Mouse (Mus musculus) ovary, postnatal 10 days (tissue): ENCODE measurements around the gene Fbxo44.
"Not testable (repeated sequence)": the region's sequence is repeated elsewhere in the genome, so short reads cannot be mapped to it uniquely, and the experiment has no call there.

Experiments used
- DNase-seq: peaks from one replicate; pipeline ENCODE4 v3.0.0; 2022; ENCODE audit warnings: low spot score

The Fbxo44 gene

DNA sequence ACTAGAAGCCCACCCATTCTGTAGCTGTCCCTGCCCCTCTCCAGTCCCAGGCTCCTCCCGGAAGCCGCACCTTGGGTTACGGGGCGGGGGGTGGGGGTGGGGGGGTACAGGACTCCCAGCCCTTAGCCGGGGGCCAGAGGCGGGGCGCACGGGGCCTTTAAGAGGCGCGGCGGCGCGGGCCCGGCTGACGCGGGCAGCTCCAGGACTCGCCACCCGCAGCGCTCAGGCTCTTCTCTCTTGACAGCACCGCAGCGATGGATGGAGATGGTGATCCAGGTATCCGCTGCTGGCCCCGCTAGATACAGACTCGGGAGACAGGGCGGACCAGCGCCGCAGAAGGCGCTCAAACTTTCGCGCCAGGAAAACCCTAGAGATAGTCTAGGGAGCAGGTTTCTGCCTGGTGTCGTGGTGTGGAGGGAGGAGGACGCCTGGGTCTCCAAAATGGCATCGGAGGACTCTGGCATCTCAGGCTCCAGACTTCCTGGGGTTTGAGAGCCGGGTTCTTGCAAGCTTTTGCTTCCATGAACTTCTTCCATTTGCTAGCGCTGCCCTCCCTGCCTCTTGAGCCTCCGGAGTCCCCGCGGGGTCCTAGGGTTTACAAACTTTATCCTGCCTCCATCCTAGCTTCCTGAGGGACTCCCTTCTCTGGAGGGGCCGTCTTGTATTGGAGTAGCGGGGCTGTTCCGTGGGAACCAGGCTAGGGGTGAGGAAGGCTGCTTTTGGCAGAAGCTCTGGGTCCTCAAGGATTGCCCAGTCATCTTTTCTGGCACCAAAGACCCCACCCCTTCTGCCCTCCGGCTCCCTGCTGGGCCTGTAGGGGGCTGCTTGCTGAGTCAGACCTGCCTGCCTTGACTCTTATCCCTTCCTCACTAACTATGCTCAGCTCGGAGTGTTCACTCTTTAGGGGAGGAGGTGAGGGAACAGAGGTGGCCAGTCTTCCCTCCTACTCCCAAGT lies at the start of gene Fbxo44, which contains the start of gene Fbxo2:
Gene Fbxo44 (minus strand): TSS at position 47 of the 955 bp plus-strand sequence.
Gene Fbxo2 (plus strand): TSS at position 186 of the 955 bp plus-strand sequence.
- no peak for DNase-seq

DNA sequence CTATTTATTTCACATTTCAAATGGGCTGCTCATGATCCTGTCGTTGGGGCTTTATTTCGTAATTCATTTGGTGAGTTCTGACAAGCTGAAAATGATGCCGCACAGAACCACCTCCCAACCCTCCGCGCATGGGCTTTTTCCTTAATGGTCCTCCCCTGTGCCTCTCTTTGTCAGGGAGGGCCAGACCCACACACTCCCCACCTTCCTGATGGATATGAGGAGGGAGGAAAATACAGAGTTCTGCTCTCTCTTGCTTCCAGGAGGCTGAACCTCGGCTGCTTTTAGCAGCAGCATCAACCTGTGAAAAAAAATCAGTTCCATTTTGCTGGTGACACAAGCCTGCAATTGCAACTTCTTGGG lies 44.6 kb upstream of the Fbxo44 start:
- DNase-seq = no peak

DNA sequence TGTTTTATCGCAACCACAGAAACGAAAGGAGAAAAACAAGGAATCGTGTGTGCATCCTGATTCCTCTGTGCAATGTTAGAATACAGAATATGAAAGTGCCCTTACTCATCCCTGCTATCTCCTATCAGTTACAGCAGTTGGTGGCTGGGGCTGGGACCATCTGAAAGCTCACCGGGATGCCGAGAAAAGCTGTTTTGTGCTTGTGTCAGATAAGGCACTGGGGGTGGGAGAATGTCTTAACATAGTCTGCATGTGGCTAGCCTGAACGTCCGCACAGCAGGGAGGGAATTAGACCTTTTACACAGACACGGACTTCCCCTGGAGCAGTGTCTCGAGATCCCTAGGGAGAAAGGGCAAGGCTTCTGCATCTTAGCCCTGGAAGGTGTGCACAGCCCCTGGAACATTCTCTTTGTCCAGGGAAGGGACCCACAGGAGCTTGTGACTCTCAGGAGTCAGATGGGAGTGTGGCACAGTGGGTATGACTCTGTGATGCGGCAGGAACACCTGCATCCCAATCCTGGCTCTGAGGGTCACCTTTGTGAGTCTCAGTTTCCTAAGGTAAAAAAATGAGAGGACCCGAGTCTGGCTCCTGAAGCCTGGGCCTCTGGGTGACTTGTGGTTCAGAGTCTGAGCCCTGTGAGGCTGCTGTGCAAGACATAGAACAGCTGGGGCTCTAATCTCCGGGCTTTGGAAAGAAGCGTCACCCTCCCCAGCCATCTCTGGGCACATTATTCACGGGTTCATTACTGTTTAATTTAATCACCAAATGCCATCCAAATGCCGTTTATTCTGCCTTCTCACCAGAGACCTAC lies 44.0 kb upstream of the Fbxo44 start:
- DNase-seq = no peak

DNA sequence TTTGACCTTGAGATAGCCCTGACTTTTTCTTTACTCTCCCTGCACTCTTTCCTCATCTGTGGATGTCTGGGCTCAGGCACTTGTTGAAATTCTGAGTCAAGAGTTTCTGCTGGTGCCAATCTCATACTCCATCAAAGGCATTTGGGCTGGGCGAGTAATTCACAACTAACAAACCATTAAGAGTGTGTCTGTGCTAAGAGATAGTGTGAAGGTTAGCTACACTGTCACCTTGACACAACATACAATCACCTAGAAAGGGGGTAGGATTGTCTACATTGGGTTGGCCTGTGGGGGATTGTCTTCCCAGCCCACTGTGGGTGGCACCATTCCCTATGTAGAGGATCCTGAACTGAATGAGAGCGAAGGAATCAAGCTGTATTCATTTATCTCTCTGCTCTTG lies 43.3 kb upstream of the Fbxo44 start:
- DNase-seq = no peak

DNA sequence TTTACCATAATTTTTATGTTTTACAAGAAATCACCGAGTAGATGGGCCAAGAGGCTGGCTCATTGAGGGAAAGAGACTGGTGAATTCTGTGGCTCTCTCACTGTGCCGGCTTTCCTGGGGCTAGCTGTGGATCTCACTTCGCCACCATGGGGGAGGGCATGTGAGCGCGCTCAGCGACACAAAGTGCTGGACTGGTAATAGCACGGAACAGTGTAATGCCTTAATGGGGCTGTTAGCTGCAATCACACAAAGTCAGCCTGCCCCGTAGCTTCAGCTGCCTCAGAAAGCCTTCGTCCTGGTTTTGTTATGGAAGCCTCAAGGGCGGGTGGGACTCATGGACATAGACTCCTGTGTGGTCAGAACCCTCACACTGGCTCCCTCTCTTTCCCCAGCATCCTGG lies 38.4 kb upstream of the Fbxo44 start:
- DNase-seq = no peak

DNA sequence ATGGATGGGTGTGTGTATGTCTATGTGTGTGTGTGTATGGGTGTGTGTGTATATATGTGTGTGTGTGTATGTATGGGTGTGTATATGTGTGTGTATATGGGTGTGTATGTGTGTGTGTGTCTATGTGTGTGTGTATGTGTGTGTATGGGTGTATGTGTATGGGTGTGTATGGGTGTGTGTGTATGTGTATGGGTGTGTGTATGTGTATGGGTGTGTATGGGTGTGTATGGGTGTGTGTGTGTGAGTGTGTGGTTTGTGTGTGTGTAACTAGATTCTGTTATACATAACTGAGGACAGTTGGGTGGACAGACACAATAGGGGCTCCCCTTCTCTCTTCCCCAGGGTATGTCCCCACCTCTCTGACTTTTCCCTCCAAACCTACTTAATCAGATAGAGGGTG lies 34.1 kb upstream of the Fbxo44 start:
- no peak for DNase-seq

DNA sequence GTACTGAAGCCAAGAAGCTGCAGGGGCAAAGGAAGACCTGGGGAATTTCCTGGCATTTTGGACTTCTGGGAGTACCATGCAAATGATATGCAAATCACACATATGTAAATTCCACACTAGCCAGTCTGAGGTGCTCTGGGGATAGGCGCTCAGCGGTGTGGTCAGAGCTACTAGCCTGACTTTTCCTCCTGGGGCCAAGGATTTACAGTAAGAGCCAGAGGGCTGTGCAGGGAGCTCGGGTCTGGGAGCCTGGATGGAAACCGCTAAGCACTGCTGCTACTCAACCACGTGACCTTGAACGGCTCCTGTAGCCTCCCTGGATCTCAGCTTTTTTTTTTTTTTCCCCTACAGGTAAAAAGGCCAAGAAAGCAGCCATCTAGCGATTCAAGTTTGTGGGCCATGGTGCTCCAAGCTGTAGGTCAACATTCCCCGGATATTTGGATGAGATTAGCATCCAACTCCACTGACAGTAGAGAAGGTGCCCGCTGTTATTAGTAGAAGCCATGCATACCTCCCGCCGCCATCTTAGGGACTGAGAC lies 32.5 kb upstream of the Fbxo44 start:
- DNase-seq = no peak

DNA sequence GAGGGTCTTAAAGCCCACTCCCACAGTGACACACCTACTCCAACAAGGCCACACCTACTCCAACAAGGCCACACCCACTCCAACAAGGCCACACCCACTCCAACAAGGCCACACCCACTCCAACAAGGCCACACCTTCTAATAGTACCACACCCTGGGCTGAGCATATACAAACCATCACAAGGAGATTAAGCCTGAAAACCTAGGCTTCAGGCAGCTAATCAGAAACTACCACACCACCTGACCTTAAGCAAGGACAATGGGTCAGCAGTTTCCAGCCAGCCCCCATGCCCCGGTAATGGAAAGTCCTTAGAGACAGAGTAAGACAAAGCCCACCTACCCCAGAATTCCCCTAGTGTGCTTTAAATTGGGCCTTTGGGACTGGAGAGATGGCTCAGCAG lies 28.5 kb upstream of the Fbxo44 start:
- DNase-seq = not testable (repeated sequence)

DNA sequence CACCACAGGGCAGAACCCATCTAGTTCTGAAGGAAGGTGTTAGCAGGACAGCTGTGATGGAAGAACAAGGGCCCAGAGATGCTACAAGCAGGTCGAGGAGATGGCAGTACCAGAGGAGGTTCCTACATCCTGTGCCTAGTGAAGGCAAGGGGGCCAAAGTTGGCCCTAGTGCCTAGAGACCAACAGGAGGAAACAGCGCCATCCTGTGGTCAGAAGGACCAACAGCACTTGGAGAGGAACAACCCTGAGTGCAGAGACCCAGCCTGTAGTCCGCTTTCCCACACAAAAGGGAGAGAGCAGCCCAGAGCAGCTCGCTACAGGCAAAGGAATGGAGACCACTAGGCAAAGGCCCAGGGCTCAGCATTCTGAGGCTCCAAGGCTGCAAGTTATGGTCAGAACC lies 25.5 kb upstream of the Fbxo44 start:
- no peak for DNase-seq

DNA sequence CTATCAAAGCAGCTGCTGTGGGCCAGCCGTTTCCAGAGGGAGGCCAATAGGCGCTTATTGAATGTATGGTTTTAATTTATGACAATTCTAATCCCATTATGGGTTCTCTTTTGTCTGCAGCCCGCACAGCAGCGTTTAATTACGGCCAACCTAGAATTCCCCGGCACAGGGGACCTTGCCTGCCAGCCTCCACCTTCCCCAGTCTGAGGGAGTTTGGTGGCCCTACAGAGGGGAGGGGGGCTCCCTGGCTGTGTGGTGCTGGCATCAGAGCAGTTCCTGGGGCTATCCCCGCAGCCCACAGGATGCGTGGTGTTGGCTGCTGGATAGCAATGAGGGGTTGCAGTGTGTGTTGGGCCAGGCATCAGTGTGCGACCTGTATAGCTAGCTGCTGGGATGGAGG lies 24.3 kb upstream of the Fbxo44 start:
- DNase-seq = no peak

DNA sequence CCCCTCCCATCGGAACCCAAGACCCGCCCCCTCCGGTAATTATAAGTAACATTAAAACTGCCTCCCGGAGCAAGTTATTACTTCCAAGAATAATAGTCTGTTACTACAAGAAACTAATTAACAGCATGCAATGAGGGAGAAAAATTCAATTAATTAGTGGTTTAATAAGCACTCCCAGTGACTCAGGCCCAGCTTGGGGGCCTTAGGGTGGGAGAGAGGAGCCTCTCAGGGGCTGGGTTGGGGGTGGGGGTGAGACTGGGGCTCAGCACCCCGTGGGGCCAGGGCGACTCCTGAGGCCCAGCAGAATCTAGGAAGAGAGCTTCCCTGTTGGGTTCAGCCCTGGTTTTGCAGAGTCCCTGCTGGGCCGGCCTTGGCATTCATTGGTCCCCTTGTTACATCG lies 22.1 kb upstream of the Fbxo44 start:
- DNase-seq = no peak

DNA sequence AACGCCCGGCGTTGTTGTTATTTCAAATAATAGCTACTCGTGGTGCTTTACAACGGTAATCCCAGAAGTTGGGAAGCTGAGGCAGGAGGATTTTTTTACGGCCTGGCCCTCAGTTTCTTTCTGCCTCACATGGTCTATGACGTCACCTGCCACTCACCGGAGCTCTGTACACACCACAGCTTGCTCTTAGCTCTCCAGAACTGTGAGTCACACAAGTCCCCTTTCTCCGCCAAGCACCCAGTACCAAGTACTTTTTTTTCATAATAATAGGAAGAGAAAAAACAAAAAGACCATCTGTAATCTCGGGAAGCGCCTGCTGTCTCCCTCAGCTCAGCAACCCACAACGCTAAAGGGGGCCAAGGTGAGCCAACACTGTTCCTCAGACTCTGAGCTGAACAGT lies 21.2 kb upstream of the Fbxo44 start:
- no peak for DNase-seq

DNA sequence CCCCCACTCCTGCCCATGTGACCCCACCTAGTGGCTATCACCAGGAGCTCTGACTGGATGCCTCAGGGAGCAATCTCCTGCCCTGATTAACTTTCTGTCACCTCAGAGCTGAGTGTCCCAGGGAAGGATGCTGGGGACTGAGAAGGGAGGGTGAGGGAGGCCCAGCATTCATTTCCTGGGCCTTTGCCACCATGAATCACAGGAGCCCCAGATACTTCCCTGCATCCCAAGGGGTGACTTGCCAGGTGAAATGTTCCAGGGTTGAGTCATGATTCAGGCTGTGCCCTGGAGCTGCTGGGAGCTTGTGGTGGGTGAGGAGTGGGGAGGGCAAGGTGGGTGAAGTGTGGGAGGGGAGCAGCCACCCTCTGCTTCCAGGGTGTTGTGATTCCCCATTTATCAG lies 17.4 kb upstream of the Fbxo44 start:
- DNase-seq = no peak

DNA sequence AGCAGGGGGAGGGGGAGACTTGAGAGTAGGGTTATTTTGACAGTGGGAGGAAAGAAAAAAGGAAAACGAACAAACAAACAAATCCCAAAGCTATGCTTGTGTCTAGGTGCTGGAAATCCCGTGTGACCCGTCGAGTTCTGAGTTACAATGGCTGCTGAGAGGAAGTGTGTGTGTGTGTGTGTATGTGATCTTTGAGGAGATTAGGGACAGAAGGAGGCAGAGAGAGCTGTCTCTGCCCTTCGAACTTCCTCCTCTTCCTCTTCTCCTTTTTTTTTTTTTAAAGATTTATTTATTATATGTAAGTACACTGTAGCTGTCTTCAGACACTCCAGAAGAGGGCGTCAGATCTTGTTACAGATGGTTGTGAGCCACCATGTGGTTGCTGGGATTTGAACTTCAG lies 16.3 kb upstream of the Fbxo44 start:
- DNase-seq = not testable (repeated sequence)

DNA sequence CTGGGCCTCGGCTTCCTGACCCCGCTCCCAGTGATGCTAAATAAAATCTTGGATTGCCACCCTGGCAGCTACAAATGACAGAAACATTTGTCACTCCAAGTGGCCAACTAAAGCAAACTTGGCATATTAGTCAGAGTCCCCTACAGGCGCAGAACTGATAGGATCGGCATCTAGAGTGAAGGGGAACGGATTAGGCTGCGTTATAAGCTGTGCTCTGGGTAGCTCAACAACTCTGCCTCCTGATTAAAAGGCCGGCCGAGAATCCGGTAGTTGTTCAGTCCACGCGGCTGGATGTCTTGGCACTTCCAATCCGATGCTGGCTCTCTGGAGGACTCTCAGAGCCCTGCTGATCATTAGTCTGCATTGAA lies 14.2 kb upstream of the Fbxo44 start:
- DNase-seq = no peak

DNA sequence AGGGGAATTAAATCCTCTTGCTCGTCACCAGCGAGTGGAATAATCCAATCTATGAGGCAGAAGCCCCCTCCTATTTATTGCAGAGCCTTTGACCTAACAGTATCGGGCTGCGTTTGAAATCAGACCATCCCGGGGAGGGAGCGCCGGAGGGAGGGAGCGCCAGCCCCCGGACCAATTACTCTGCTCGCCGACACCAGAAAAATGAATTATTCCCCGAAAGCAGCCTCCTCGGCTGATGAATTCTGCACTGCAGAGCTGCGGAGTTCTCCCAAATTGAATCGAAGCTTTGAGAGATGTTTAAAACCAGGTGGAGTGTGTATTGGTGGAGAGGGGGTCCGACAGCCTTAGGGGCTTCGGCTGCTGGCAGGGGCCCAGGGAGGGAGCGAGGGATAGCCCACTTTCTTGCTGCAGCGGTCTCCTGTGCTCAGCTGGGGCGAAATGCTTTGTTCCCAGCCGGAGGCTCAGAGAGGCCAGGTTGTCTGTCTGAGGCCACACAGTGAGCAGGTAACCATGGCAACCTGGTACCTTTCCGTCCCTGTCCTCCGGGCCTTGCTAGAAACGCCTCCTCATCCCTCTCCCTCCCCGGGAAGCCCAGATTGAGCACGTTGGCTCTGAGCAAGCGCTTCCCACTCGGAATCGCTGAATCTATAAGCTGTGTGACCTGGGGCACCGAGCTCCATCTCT lies 13.7 kb upstream of the Fbxo44 start:
- no peak for DNase-seq

DNA sequence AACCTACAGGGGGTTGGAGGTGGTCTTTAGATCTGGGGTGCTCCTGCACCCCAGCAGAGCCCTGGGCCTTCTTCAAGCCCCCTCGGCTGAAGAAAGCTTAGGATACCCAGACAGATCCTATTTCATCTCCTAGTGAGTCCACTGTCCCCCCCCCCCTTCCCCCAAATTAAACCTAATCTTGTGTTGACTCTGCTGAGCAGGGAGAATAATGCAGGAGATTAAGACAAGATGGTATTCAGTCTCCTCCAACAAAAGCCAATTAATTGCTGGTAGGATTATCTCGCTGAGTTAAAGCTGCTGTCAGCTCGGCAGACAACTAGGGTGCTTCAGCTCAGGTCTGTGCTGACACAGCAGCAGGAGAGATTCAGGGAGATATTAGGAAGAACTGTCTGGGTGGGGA lies 11.0 kb upstream of the Fbxo44 start:
- DNase-seq = no peak

DNA sequence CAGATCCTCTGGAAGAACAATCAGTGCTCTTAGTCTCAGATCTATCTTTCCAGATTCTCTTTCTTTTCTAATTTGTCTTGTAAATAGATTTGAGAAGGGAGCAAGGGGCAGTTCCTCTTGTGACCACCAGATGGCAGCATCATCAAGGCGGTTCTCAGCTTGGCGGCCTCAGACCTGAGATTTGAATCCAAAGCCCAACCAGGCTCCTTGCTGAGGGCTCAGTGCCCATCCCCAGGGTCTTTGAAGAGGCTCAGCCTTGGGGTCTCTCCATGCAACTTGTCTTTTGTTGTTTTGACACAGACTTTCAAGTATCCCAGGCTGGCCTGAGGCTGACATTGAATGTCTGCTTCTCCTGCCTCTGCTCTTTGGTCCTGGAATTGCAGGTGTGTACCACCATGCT lies 10.6 kb upstream of the Fbxo44 start:
- no peak for DNase-seq

DNA sequence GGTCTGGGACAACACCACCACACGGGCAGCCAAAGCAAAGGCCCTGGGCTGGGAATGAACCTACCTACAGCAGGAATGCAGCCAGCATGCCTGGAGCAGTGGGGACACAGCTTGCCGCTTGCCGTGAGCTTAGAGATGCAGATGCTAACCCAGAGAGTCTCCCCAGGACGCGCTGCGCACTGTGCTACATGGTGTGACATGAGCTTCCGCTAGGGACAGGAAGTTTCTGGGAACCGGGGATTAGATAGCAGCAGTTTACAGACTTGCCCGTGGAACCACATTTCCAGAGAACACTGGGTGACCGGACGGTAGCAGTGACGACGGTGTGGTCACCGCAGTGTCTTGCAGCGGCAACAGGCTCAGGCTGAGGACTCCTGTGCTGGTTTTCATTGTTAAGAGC lies 9.3 kb upstream of the Fbxo44 start:
- no peak for DNase-seq

DNA sequence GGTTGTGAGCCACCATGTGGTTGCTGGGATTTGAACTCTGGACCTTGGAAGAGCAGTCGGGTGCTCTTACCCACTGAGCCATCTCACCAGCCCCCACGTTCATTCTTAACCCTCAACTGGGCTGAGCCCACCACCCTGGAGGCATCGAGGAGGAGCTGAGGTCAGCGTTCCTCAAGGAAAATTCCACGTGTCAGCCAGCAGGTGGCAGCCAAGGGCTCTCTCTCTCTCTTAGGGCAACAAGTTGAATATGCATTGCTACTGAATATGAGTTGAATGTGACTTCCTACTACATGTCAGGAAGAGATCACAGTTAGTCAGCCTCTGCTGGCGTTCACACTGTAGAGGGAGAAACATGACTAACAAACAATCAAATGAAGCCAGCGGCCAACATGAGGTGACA lies 8.0 kb upstream of the Fbxo44 start:
- no peak for DNase-seq

DNA sequence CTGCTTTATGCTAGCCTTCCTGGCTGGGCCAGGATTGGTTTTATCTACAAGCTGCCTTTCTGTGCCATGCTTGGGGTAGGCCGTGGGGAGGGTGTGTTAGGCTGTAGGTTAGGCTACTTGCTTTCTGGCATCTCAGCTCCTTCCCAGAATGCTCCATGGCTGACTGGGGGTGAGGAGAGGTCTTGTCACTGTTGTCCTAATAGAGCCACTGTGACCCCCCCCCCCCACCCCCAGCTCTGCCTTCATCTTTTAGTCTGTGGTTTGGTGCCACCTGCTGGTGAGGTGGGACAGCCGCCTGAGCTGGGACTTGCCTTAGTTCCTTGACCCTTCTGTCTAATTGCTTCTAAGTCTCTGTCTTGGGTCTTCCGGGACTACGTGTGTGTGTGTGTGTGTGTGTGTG lies 6.7 kb upstream of the Fbxo44 start:
- no peak for DNase-seq

DNA sequence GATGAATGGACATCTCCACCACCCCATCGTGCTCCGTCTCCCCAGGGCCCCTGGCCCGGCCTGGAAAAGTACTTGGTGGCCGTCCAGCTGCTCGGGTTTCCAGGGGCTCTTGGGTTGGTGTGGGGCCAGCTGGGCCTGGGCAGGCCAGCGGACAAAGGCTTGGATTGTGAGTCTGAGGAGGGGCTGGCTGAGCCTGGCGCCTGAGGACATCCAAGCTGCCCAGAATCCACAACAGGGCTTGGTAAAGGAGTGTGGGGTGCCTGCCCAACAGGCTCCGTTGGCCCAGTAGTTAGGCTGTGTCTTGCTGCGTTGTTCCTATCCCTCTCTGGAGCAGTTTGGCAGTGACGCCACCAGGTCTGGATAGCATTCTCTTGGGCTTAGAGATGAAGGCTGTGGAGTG lies 6.1 kb upstream of the Fbxo44 start:
- no peak for DNase-seq
